Mouse (Mus musculus): ENCODE data around the gene Cd3eap. TPM values are rescaled to one million over a fixed set of nuclear protein-coding genes. Genes with fewer than 3 reads are reported as not detected.
A peak's percentile ranks its signal among the peaks of the same experiment; 100 is the strongest.

Gene Cd3eap
- polyA plus RNA-seq, 1 experiment, result 7.5 TPM

DNA sequence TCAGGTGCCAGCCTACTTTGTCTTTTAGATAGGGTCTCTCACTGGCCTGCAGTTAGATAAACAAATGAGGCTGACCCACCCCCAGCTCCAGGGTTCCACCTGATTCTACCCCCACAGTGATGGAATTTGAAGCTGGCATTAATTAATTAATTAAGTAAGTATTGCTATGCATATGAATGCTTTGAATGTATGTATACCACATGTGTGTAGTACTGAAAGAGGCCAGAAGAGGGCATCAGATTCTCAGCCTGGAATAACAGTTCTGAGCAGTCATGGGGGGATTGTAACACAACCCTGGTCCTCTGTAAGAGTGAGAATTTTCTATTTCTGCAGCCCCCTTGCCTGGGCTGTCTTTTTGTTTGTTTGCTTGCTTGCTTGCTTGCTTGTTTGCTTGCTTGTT lies 30.9 kb downstream of the Cd3eap start:
- no peak overlapping the region for H3K4me3 ChIP-seq (ENCODE audit: control insufficient read depth, insufficient read depth, low read length)
- TF ChIP-seq CTCF (IDR thresholded peaks at IDR 0.05; ENCODE audit: borderline replicate concordance, control insufficient read depth, extremely low read depth, insufficient read depth, low read length, poor library complexity) (no peak), POLR2A (IDR thresholded peaks at IDR 0.05; ENCODE audit: control insufficient read depth, extremely low read depth, insufficient read depth, low read length, poor library complexity) (no peak)
- H3K36me3 ChIP-seq (ENCODE audit: control insufficient read depth, insufficient read depth, low read length), result no peaks in the 10 kb centered on the region
- H3K4me1 ChIP-seq (replicated peaks; ENCODE audit: control insufficient read depth, insufficient read depth, low read length), result peaks cover 12% of the 10 kb centered on the region
- DNase-seq, result no peak
- H3K27ac ChIP-seq (ENCODE audit: control insufficient read depth, insufficient read depth, low read length), result no peak overlapping the region
- H3K27me3 ChIP-seq (ENCODE audit: control insufficient read depth, insufficient read depth, low read length), result peaks cover 5% of the 10 kb centered on the region

DNA sequence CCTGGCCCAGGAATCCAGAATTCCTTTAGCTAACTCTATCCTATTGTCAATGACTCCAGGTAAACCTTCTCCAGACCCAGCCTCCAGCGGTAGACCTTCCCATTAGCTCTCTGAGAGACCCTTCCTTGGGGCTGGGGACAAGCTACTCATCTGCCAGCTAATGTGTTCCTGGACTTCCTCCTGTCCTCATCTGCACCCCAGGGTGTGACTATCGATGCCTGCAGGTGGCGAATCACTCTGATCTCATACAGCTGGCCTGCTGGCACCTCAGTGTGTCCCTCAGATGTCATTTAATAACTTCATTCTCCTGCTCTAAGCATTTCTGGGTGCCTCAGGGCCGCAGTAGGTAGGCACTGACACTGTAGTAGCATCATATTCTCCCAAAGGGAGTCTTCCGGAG lies 31.5 kb downstream of the Cd3eap start:
- no peaks in the 10 kb centered on the region for H3K36me3 ChIP-seq (ENCODE audit: control insufficient read depth, insufficient read depth, low read length)
- peaks cover 5% of the 10 kb centered on the region for H3K27me3 ChIP-seq (ENCODE audit: control insufficient read depth, insufficient read depth, low read length)
- no peak overlapping the region for H3K27ac ChIP-seq (ENCODE audit: control insufficient read depth, insufficient read depth, low read length)
- 65% methylated on average over 5 of the region's 5 CpGs for WGBS
- no peak overlapping the region for H3K4me3 ChIP-seq (ENCODE audit: control insufficient read depth, insufficient read depth, low read length)
- peaks cover 7% of the 10 kb centered on the region for H3K4me1 ChIP-seq (replicated peaks; ENCODE audit: control insufficient read depth, insufficient read depth, low read length)
- TF ChIP-seq CTCF (IDR thresholded peaks at IDR 0.05; ENCODE audit: borderline replicate concordance, control insufficient read depth, extremely low read depth, insufficient read depth, low read length, poor library complexity) (no peak), POLR2A (IDR thresholded peaks at IDR 0.05; ENCODE audit: control insufficient read depth, extremely low read depth, insufficient read depth, low read length, poor library complexity) (no peak)
- DNase-seq, result no peak

DNA sequence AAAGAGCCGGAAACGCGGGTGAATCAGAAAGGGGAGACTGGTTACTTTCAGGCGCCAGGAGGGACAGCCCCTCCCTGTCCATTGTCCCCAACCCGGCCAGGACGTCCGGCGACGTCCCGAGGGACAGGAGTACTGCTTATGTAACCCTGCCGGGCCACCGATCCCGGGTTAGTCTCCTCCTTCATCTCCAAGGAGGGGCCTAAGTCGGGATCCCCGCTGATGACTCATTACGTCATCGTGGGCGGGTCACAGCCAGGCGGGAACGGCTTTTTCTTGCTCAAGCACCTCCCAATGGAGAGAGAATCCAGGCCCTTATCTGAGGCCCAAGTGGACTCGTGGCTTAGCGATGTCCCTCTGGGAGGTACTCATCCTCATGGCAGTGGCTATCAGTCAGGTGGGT lies 32.2 kb downstream of the Cd3eap start:
- no peak for DNase-seq
- Histone ChIP-seq H3K4me3 (ENCODE audit: control insufficient read depth, insufficient read depth, low read length) (no peak overlapping the region), H3K27ac (ENCODE audit: control insufficient read depth, insufficient read depth, low read length) (no peak overlapping the region), H3K27me3 (ENCODE audit: control insufficient read depth, insufficient read depth, low read length) (peaks cover 5% of the 10 kb centered on the region), H3K4me1 (replicated peaks; ENCODE audit: control insufficient read depth, insufficient read depth, low read length) (peaks cover 3% of the 10 kb centered on the region; the same call in 1 of the 2 replicates), H3K36me3 (ENCODE audit: control insufficient read depth, insufficient read depth, low read length) (no peaks in the 10 kb centered on the region)
- TF ChIP-seq POLR2A (IDR thresholded peaks at IDR 0.05; ENCODE audit: control insufficient read depth, extremely low read depth, insufficient read depth, low read length, poor library complexity), result no peak
- TF ChIP-seq CTCF (IDR thresholded peaks at IDR 0.05; ENCODE audit: borderline replicate concordance, control insufficient read depth, extremely low read depth, insufficient read depth, low read length, poor library complexity), result no peak
- 14% methylated on average over 22 of the region's 22 CpGs for WGBS

DNA sequence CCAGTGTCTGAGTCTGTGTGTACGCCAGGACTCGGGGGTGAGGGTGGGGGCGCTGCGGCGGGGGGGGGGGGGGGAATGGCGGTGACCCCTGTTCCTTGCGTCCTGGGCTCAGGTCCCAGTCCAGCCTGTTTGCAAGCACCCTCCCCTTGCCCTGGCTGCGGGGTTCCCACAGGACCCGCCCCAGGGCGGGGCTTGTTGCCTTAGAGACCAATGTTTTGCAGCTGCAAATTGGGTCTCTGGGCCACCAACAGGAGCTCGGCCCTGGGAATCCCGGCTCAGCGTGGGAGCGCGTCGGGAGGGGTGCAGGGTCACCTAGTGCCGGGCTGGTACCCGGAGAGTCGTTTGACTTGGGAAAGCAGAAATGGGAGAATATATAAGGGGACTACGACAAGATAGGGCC lies 32.9 kb downstream of the Cd3eap start:
- Histone ChIP-seq H3K27ac (ENCODE audit: control insufficient read depth, insufficient read depth, low read length) (no peak overlapping the region), H3K36me3 (ENCODE audit: control insufficient read depth, insufficient read depth, low read length) (no peaks in the 10 kb centered on the region), H3K27me3 (ENCODE audit: control insufficient read depth, insufficient read depth, low read length) (peaks cover 5% of the 10 kb centered on the region), H3K4me1 (replicated peaks; ENCODE audit: control insufficient read depth, insufficient read depth, low read length) (peaks cover 3% of the 10 kb centered on the region; the same call in 1 of the 2 replicates), H3K4me3 (ENCODE audit: control insufficient read depth, insufficient read depth, low read length) (no peak overlapping the region)
- TF ChIP-seq POLR2A (IDR thresholded peaks at IDR 0.05; ENCODE audit: control insufficient read depth, extremely low read depth, insufficient read depth, low read length, poor library complexity), result no peak
- TF ChIP-seq CTCF (IDR thresholded peaks at IDR 0.05; ENCODE audit: borderline replicate concordance, control insufficient read depth, extremely low read depth, insufficient read depth, low read length, poor library complexity), result no peak
- WGBS, result 4% methylated on average over 20 of the region's 20 CpGs
- peak; percentile 42 for DNase-seq

DNA sequence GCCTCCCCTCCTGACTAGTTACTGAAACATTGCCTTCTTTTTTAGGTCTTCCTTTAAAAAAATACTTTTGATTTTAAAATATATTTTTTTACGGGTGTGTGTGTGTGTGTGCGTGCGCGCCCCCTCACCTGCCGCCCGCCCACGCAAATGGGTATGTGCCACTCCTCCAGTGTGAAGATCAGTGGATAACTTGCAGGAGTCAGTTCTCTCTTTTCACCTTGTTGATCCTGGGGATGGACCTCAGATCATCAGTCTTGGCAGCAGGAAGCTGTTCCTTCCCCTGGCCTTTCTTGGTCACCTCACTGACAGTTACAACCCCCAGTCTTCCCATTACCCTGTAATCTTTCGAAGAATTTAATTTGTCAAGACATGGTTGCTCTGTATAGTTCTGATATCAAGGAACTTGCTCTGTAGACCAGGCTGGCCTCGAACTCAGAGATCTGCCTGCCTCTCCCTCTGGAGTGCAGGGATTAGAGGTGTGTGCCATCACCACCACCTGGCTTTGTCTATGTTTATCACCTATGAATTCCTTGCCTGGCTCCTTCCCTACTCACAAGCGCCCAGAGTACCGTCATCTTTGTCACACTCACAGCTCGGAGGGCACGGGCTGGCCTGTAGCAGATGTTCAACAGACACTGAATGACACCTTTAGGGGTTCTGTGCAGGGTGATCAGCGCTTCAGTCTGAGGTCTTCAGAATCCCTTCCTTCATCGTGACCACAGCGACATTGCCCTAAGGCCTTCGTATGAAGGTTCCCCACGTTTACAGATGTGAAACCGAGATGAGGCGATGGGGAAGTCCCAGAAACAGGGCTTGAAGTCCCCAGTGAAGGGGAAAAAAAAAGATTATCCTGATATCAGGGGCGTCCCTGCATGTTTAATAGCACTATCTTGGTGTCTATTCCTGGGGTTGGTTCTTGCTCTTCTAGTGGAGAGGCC lies 33.8 kb downstream of the Cd3eap start:
- 48% methylated on average over 21 of the region's 21 CpGs for WGBS
- Histone ChIP-seq H3K4me1 (replicated peaks; ENCODE audit: control insufficient read depth, insufficient read depth, low read length) (peaks cover 3% of the 10 kb centered on the region; the same call in 1 of the 2 replicates), H3K36me3 (ENCODE audit: control insufficient read depth, insufficient read depth, low read length) (no peaks in the 10 kb centered on the region), H3K27me3 (ENCODE audit: control insufficient read depth, insufficient read depth, low read length) (peaks cover 5% of the 10 kb centered on the region), H3K4me3 (ENCODE audit: control insufficient read depth, insufficient read depth, low read length) (no peak overlapping the region), H3K27ac (ENCODE audit: control insufficient read depth, insufficient read depth, low read length) (no peak overlapping the region)
- TF ChIP-seq CTCF (IDR thresholded peaks at IDR 0.05; ENCODE audit: borderline replicate concordance, control insufficient read depth, extremely low read depth, insufficient read depth, low read length, poor library complexity) (no peak), POLR2A (IDR thresholded peaks at IDR 0.05; ENCODE audit: control insufficient read depth, extremely low read depth, insufficient read depth, low read length, poor library complexity) (no peak)
- DNase-seq, result no peak

DNA sequence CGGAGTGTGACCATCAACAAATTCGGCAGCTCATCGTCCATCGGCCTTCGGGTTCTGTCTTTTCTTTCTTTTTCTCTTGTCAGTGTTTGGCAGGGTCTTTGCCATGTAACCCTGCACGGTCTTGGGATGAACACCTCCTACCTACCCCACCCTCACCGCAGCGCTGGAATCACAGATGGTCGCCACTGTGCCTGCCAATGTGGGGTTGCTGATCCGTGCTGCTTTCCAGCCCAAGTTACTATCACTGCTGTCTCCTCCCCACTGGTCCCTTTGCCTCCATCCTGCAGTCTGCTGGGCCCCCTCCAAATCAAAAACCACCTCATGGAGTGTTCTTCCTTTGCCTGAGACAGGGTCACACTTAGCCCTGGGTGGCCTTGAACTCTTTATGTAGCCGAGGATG lies 35.1 kb downstream of the Cd3eap start:
- Histone ChIP-seq H3K4me1 (replicated peaks; ENCODE audit: control insufficient read depth, insufficient read depth, low read length) (peaks cover 8% of the 10 kb centered on the region), H3K4me3 (ENCODE audit: control insufficient read depth, insufficient read depth, low read length) (no peak overlapping the region), H3K27ac (ENCODE audit: control insufficient read depth, insufficient read depth, low read length) (no peak overlapping the region), H3K36me3 (ENCODE audit: control insufficient read depth, insufficient read depth, low read length) (no peaks in the 10 kb centered on the region), H3K27me3 (ENCODE audit: control insufficient read depth, insufficient read depth, low read length) (peaks cover 5% of the 10 kb centered on the region)
- WGBS, result 94% methylated on average over 11 of the region's 11 CpGs
- no peak for TF ChIP-seq POLR2A (IDR thresholded peaks at IDR 0.05; ENCODE audit: control insufficient read depth, extremely low read depth, insufficient read depth, low read length, poor library complexity)
- no peak for TF ChIP-seq CTCF (IDR thresholded peaks at IDR 0.05; ENCODE audit: borderline replicate concordance, control insufficient read depth, extremely low read depth, insufficient read depth, low read length, poor library complexity)
- no peak for DNase-seq
